Mouse (Mus musculus): ENCODE data around the gene Anxa6.

Anxa6 gene

DNA sequence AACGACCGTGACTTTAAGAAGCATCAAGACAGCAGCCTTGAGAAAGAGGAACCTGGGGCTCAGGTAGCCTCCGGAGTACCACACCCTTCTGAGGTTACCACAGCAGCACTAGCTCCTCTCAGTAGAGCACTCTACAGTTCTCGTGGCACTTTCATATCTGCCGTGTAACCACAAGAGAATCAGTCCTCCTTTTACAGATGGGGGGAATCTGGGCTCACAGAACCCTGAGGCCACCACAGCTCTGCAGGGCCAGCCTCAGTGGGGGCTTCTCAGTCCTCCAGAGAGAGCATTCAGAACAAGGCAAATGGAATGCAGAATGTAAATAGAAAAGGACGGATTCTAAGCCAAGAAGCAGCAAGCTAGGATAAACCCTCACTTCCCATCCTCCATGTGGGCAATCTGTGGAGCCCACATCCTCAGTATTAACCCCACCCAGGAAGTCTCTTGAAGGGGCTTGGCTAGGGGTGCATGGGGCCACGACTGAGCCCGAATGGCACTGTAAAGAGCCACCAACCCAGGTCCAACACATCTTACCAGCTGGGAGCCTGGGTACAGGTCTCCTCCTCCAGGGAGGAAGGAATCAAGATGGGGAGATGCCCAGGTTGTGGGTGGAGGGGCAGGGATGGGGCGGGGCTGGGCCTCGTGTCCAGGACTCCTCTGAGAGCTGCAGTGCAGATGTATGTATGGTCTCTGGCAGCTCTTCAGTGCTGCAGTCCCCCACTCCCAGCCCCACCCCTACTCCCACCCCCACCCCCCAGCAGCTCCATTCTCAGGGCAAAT is 1.8 kb downstream of the Anxa6 start:
- DNase-seq (ENCODE audit: low spot score) = no peak

- DNase-seq (ENCODE audit: low spot score) = no peak
These were observed 4.7 kb downstream of the Anxa6 start for GRCm38 (mm10) chr11:55028509-55028908.

DNA sequence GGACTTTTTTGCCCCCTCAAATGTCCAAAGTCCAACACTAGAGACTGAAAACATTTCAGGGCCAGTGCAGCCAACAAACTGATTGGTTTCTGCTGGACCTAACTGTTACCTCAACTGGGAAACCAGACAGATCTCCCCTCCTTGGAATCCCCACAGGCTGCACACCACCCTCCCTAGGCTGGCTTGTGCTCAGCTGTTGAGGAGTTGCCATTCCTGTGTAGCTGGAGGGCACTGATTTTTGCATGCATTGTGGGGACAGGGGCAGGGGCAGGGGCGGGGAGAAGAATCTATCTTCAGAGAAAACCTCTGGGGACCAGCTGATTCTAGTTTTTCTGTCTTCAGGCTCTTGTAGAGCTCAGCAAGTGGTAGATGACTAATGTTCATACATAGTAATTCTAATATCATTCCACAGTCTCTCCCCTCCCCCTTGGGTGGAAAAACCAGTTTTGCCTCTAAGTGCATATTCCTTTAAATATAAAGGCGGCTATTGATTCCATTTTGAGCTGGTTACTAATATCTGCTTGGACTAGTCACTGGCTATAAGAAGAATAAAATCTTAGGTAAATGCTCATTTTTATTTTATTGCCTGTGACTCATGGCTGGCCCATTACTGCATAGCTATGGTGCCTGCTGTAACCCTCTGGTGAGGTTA is 5.9 kb downstream of the Anxa6 start:
- no peak for DNase-seq (ENCODE audit: low spot score)

DNA sequence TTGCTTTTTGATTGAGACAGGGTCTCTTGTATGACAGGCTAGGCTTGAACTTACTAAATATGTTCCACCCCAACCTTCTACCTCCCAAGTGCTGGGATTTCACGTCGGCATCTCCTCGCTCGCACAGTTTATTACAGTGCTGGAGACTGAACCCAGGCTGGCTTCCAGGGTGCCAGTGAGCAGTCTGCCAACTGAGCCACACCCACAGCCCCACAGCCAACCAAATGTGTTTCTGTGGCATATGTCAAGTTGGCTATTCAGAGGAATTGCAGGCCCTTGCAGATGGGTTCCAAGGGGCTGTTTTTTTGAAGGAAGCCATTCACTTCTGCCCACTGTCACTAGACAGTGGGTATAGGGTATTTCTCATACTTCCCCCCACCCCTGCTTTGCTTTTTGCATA is 7.3 kb downstream of the Anxa6 start:
- no peak for DNase-seq (ENCODE audit: low spot score)

- no peak for DNase-seq (ENCODE audit: low spot score)
These were observed 9.7 kb downstream of the Anxa6 start for GRCm38 (mm10) chr11:55023583-55023982.

- DNase-seq (ENCODE audit: low spot score) = peak; percentile 75
These were observed 10.1 kb downstream of the Anxa6 start for GRCm38 (mm10) chr11:55023049-55023564.

GRCm38 (mm10) chr11:55022508-55022907 is 10.7 kb downstream of the Anxa6 start:
- DNase-seq (ENCODE audit: low spot score) = no peak

DNA sequence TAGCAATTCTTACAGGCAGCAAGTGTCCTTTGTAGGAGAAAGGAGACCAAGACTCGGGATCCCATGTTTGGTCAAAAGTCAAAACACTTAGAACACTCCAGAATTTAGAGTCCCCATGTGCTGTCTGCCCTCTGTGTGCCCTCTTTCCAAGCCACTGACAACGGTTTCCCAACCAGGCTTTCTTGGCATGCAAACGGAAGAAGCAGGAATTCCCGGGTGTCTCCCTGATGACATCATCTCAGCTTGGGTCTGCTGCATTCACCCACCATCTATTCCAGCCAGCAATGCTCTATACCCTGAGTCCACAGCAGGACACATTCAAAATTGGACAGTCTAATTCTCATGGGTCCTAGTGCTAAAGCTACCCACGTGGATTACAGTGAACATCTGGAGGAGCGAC is 11.4 kb downstream of the Anxa6 start:
- no peak for DNase-seq (ENCODE audit: low spot score)

DNA sequence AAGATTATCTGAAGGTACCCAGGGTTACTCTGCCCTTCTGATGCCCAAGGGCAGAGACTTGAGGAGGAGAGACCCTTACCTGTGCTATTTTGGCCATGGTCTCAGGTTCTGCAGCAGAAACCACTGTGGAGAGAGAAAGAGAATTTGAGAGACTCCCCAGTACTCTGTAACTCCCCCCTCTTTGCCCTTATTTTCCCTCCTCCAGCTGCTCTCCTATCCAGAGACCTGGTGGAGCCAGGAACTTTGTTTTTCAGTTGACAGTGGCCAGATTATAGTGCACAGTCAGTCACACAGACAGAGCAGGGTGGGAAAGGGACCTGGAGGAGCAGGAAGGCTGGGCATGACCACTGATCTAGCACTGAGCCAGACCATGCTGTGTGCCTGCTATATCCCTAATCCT is 11.8 kb downstream of the Anxa6 start:
- no peak for DNase-seq (ENCODE audit: low spot score)

DNA sequence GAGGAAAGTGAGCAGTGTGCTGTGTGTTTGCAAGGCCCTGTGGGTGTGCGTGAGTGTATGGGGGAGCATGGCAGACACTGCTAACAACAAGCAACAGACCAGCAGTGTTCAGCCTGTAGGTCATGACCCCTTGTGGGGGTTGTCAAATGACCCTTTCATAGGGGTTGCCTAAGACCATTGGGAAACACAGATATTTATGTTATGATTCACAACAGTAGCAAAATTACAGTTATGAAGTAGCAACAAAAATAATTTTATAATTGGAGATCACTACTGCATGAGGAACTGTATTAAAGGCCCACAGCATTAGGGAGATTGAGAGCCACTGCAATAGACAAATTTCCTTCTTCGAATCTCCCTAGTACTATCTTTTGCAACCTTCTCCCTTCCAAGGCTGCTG is 13.5 kb downstream of the Anxa6 start:
- no peak for DNase-seq (ENCODE audit: low spot score)

DNA sequence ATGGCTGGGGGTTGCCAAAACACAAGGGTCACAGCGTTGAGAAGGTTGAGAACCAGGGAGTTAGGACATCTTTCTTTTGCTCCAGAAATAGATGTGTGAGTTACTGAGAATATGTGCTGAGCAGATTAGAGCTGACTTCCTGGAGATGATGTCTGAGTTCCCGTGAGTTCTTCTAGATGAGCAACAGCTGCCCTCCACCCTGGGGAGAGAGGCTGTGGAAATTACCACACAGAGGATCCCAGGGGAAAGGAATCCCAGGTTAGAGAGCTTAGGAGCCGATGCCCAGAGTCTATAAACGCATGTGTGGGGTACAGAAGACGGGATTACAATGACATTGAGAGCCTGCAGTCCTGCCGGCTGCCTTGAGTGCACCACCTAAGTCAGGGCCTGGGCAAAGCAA is 15.2 kb downstream of the Anxa6 start:
- no peak for DNase-seq (ENCODE audit: low spot score)

DNA sequence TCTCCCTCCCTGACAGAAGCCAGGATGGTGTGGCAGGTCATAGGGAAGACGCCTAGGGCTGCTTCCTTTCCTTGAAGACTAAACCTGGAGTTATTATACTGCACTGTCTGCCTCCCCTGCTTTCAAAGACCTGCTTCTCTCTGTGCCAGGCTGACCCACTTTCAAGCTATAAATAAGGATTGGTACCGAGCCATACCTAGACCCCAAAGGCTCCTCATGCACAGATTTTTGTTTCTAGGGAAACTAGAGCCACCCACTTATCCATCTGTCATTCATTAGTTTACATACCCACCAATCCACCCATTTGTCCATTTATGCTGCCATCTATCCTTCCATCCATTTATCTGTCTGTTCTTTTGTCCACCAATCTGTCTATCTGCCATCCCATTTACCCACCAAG is 16.0 kb downstream of the Anxa6 start:
- no peak for DNase-seq (ENCODE audit: low spot score)

DNA sequence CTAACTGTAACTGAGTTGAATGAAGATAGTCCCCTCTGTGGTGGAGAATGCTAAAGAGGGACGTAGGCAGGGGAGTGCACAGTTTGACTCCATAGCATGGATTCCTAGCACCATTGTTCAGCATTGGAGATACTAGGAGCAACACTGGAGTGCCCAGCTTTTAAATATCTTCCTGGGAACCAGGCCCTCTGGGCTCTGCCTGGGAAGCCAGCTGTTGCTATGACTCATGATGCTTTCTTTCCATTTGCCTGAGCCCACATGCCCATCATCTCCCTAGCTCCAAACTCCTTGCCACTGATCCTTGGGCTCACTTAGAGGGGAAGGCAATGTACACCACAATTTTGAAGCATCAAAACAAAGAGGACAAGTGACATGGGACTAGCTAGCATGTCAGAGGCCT is 16.5 kb downstream of the Anxa6 start:
- no peak for DNase-seq (ENCODE audit: low spot score)

GRCm38 (mm10) chr11:55015831-55016241 is 17.4 kb downstream of the Anxa6 start:
- DNase-seq (ENCODE audit: low spot score) = peak; percentile 62

DNA sequence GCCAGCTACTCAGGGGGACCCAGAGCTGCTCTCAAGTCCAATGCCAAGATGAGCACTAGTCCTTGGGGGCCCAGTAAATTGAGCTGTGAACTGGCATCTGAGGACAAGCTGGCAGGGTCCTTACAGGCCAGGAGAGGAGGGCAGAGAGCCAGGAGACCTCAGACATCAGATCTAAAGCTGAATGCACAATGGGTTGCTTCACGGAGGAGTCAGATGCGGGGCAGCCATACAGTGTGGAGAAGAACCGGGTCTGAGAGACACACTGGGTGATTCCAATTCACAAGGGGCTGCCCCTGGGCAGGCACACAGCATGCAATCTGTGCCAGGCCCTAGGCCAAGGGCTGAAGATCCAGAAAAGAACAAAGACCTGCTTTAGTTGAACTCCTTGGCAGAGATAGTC is 18.0 kb downstream of the Anxa6 start:
- DNase-seq (ENCODE audit: low spot score) = no peak

- no peak for DNase-seq (ENCODE audit: low spot score)
These were observed 19.4 kb downstream of the Anxa6 start for GRCm38 (mm10) chr11:55013802-55014201.

DNA sequence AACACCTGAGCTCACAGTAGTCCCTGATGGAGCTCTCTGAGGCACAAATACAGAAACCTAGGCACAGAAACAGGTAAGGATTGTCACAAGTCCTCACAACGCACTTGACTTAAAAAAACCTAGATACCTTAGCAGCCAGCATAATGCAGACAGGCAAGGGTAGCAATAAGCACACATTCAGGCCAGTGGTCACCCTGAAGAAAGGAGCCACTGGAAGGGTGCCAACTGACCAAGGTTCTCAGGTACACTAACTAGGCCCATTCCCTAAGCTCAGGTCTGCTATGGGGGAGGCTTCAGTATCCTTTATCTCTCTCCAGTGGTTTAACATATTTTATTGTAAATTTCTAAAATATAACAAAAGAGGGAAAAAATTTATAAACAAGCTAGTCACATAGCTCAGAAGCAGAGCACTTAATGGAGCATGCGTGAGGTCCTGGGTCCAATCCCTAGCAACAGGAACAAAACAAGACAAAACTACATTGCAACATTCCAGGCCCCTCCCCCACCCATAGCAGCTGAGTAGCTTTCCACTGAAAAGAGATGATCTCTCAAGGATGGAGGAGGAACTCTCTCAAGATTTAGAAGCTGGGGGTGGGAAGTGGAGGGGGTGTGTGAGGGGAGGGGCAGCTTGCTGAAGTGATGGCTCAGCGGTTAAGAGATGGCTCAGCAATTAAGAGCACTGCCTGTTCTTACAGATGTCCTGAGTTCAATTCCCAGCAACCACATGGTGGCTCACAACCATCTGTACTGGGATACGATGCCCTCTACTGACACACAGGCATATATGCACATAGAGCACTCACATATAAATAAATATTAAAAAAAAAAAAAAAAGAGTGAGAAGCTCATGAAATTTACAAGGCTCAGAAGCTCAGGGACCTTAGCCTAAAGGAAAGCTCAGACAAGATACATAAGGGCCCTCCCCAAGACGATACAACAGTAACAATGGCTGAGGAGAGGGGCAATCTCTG is 20.4 kb downstream of the Anxa6 start:
- no peak for DNase-seq (ENCODE audit: low spot score)

GRCm38 (mm10) chr11:55011440-55011839 is 21.8 kb downstream of the Anxa6 start:
- DNase-seq (ENCODE audit: low spot score) = no peak

DNA sequence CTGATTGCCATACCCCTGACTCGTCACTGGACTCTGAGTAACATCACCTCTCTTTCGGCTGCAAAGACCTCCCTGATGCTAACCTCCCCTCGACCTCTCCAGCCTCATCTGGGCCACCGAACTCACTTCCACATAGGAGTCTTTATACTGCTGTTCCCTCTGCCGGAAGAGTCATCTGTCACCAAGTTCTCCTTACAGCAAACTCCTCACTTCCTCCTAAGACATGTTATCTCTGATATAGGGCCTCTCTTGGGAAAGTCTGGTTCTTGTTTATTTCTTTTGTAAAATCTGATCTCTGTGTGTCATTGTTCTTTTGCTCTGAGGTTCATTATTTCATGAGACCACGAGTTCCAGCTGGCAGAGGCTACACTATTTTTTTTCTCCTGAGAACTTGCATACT is 25.0 kb downstream of the Anxa6 start:
- DNase-seq (ENCODE audit: low spot score) = no peak

DNA sequence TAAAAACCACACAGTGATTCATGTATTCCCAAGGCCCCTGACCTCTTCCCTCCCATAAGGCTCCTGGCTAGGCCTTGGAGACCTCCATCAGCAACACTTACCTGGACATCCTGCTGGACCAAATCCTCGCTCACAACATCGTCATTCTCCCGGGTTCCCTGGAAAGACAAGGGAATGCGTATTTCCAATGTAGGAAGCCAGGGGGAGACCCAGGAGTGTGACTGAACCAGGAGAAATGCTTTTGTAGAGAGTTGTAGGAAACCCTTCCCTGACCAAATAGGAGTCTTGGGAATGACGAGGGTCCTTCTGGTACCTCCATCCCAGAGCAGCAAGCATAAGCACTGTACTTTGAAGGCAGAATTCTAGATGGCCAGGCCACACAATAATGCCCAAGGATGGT is 27.6 kb downstream of the Anxa6 start:
- DNase-seq (ENCODE audit: low spot score) = no peak

DNA sequence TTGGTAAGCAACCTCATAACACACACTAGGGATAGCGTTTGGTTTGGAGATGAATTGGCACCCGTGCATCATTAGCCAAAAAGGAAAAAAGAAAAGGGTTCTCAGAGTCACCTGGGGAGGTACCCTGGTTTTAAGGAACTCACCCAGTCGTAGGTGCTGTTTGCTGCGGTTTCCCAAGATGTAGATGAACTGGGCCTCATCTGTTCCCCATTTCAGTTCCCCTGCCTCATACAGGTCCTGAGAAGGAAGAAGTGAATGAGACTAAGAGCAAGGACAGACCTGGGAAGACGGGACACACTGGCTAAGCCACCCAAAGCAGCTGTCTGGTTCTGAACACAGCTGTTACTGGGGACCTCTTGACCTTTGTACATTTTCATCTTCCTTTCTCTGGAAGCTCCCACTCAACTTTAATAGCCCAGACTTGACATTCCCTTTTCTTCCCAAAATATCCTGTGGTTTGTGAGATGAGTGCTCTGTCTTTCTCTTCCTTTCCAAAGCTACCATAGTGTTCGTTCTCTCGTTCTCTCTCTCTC is 28.2 kb downstream of the Anxa6 start:
- DNase-seq (ENCODE audit: low spot score) = no peak

GRCm38 (mm10) chr11:54998708-54999107 is 34.5 kb downstream of the Anxa6 start:
- no peak for DNase-seq (ENCODE audit: low spot score)
